Mouse (Mus musculus) mature B cell (primary cell): ENCODE measurements around the gene Bclaf3.
"Not testable (repeated sequence)": the region's sequence is repeated elsewhere in the genome, so short reads cannot be mapped to it uniquely, and the experiment has no call there.

Source experiments
- in situ Hi-C: fragments of 300-500 bp; cut with MboI; formaldehyde crosslinking; loops from 2 replicates; pipeline ENCODE4 v1.14.3; 2019

Bclaf3 gene

DNA sequence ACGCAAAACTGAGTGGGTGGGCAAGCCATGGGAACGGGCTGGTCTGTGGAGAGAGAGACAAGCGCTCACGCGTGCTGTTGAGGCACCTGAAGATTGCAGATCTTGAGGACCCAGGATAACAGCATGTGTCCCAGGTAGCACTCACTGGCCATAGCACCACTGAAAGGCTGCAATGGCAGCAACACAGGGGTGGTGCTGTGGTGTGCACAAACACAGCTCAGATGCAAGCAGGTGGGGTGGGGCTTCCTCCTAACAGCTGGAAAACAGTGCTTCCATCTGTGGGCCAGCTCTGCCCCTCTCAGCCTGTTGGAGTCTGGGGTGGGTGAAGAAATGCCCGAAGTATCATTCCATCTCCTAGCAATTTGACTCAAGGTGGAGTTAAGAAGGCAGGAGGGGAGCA, at the start of gene Bclaf3:
Gene Bclaf3, plus strand, starts transcription at position 301 of the 400 bp plus-strand sequence.
- in situ Hi-C loops = no loop called here

DNA sequence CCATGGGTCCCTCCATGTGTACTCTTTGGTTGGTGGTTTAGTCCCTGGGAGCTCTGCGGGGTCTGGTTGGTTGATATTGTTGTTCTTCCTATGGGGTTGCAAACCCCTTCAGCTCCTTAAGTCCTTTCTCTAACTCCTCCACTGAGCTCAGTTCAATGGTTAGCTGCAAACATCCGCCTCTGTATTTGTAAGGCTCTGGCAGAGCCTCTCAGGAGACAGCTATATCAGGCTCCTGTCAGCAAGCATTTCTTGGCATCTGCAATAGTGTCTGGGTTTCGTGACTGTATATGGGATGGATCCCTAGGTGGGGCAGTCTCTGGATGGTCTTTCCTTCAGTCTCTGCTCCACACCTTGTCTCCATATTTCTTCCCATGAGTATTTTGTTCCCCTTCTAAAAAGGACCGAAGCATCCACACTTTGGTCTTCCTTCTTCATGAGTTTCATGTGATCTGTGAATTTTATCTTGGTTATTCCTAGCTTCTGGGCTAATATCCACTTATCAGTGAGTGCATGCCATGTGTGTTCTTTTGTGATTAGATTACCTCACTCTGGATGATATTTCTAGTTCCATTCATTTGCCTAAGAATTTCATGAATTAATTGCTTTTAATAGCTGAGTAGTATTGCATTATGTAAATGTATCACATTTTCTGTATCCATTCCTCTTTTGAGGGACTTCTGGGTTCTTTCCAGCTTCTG, 48.1 kb upstream of the Bclaf3 start:
- in situ Hi-C loops = not testable (repeated sequence)

DNA sequence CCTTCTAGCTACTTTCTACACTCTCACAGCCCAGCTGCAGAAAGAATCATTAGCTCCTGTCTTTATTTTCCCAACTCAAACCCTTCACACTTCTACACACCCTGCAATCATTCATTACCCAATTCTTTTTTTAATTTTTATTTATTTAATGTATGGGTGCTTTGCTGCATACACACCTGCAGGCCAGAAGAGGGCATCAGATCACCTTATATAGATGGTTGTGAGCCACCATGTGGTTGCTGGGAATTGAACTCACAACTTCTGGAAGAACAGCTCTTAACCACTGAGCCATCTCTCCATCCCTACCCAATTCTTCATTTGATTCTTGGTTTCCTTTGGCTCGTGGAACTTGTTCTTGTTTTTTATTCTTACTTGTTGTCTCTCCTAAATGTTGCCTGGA, 42.2 kb upstream of the Bclaf3 start:
- in situ Hi-C loops = no loop called here

DNA sequence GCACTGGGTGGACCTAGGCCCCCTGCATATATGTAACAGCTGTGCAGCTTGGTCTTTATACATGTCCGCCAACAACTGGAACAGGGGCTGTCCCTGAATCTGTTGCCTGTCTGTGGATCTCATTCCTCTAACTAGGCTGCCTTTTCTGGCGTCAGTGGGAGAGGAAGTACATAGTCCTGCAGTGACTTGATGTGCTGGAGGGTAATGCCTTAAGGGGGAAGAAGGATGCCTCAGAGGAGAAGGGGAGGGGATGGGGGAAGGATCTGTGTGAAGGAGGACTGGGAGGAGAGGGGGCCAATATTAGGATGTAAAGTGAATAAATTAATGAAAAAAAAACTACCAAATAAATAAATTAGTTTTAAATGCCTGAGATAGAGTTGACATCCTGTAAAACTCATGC, 23.3 kb upstream of the Bclaf3 start:
- in situ Hi-C loops = no loop called here

DNA sequence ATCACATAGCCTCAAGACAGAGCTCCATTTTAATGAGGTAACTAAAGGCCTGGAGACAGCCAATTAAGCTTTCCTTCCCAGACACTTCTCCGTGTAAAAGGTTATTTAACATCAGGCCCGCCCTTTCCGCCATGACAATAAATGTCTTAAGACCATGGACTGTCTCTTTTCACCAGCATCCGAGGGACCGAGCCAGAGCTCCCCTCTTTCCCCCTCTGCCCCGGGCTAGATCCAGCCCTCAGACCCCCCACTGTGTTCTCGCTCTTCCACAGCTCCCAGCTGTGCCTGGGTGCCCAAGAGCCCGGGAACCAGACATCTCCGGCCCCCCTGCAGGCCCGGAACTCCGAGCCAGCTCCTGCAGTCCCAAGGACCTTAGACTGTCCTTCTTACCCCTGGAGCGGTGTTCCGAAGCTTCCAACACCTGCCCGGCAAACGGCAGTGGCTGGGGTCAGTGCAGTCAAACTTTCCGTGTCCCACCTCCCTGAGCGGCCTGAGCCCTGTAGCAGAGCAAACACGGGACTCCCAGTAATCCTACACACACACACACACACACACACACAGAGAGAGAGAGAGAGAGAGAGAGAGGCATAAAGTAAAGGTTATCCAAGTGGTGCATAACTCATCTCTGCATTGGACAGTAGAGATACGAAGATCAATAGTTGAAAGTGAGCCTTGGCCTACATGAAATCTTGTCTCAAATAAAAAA, 18.0 kb upstream of the Bclaf3 start:
- in situ Hi-C loops = no loop called here

DNA sequence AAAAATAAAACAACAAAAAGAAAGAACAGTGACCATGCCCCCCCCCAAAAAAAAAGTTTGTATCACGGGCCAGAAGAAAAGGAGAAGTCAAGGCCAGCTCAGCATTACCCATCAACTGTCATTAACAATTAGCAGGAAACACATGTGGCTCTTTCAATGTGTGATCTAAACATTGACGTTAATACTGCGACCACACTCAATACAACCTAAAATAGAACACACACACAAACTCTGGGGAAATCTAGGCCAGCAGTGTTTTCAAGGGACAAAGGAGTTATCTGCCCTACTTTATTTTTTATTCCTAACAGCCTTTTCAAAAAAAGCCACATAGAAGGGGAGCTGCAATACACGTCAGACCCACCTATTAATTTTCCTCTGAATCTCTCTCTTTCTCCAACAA, 17.4 kb upstream of the Bclaf3 start:
- in situ Hi-C loops = no loop called here

DNA sequence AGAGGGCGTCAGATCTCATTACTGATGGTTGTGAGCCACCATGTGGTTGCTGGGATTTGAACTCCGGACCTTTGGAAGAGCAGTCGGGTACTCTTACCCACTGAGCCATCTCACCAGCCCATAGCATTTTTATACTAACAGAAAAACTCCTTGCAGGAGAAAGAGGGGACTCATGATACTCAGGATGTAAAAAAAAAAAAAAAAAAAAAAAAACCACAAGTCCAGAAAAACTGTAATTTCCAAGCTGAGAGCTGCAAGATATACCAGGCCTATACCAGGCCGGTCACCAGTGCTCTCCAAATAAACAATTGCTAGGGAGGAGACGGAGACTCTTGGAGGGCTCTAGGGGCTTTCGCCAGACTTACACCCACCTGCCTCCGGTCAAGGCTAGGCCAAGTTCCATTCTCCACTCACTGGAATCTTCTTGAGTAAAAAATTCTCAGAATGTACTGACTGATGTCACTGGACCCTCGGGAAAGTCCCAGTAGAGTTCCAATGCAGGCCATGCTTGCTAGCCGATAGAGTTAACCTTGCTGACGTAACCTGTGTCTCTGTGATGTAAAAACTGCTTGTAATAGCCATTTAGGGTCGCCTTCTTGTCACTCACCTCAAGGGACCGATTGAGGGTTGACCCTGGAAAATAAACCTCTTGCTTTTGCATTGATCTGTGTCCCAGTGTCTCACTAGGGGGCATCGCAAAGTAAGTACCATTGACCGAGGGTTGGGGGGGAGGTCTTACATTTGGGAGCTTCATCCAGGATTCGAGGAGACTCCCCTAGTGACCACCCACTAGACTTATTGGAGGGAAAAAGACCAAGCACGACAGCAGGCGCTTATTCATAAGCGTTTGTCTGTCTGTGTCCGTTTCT, 16.4 kb upstream of the Bclaf3 start:
- in situ Hi-C loops = no loop called here

DNA sequence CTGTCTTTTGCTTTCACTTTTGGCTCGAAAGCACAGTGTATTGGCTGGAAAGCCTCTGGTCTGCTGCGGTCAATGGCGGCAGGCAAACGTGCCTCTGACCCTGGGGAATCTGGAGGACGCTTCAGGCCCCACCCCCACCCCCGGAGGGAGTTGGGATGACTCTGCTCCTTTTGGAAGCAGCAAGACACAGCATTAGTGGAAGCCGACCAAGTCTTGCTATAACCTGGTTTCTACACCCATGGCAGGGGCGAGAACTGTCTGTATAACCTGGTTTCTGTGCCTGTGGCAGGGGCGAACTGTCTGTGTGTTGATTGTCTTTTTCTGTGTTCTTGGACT, 15.8 kb upstream of the Bclaf3 start:
- in situ Hi-C loops = no loop called here

DNA sequence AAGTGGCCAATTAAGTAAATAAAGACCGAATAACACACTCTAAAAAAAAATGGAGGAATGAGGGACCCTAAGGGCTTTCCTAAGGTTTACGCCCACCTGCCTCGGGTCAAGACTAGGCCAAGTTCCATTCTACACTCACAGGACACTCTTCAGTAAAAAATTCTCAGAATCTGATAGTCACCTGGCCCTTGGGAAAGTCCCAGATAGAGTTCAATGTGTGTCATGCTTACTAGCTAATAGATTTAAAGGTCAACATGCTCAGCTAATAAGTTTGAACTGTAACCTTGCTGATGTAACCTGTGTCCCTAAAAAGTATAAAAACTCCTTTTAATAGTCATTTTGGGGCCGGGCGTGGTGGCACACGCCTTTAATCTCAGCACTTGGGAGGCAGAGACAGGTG, 10.9 kb upstream of the Bclaf3 start:
- in situ Hi-C loops = no loop called here

DNA sequence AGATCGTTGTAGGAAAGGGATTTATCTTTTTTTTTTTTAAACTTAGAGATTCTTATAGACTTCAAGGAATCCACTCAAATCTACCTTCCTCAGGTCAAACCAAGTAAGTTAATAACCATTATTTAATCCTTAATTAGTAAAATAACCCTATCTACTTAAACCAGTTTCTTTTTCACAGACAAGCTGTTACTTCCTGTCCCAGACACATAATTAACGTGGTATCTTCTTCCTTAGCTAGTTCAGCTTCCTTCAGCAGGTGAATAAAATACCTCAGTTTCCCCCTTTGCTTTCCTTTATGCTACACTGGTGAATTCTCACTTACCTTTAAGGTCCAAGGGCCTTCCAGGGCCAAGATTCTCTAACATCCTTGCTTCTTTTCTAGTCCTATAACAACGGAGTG, 4.7 kb upstream of the Bclaf3 start:
- in situ Hi-C loops = no loop called here

DNA sequence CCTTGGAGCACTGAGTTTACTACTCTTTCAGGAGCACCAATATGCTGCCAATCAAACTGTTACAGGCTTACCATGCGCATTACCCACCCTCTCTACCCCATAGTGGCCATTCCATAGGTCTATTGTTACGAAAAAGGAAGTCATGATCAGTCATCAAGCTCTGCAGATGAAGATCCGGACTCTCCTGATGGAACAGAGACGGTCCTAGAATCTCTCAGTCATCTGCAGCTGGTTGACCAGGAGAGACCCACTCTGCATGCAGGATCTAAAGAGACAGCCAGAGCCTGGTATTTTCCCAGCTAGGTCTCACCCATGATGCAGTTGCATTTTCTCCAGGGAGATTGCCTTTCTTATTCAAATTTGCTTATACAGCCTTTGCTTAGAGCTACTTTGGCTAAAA, 3.8 kb upstream of the Bclaf3 start:
- in situ Hi-C loops = no loop called here

DNA sequence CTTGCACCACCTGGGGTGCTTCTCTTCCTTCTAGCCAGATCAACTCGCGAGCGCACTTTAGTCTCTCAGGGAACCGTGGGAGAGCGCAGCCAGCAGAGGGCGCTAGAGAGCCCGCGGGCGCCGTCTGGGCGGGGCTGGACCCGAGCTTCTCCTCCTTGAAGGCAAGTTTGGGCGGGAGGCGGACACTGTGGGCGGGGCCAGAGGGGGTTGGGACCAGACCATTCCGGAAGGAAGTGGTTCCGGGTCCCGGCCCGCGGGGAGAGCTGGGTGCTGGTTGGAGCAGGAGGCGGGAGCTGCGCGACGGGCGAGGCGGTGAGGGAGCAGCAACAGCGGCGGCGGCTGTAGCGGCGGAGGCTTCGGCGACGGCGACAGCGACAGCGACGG, 5.9 kb downstream of the Bclaf3 start:
- in situ Hi-C loops = no loop called here

DNA sequence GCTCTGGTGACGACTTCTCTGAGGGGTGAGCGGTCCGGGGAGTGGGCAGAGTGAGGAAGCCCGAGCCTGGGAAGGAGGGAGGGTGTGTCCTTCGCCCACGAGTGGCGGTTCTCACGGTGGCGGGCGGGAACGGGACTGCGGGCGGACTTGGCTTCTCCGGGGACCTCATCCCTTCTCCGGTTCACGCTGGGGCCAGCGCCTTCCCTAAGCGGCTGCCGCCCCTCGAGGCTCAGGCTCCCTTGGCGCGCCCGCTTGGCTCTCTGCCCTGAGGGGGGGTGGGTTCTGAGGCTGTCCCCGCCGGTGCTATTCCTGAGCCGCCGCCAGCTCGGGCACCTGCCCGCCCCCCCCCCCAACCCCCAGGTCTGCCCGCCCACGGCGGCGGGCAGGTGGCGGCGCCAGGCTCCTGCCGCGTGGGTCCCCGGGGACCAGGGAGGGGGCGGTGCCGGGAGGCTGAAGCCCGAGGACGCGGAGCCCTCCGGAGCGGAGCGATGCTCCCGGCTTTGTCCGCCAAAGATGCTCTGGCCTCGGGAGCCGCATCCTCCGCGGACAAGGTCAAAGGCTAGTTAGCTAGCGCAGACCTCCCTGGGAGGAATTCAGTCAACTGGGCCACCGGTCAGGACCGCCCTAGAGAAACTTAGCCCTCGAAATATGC, 6.4 kb downstream of the Bclaf3 start:
- in situ Hi-C loops = no loop called here

DNA sequence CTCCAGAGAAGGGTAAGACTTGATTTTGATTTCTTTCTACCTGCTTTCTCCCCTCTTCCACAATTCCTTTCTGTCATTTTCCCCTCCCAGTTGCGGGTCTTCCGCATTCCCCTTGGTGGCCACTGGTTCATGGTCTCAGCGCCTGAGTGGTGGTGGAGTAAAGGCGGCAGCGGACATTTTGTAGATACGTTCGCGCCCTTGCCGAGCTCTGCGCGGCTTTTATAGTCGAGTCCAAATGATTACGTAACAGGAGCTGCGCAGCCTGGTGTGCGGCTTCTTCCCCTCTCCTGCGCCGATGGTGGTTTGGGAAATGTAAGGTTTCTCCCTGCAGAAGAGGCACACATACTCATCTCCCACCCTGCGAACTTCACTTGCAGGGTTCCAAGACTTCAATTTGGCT, 15.4 kb downstream of the Bclaf3 start:
- in situ Hi-C loops = no loop called here

DNA sequence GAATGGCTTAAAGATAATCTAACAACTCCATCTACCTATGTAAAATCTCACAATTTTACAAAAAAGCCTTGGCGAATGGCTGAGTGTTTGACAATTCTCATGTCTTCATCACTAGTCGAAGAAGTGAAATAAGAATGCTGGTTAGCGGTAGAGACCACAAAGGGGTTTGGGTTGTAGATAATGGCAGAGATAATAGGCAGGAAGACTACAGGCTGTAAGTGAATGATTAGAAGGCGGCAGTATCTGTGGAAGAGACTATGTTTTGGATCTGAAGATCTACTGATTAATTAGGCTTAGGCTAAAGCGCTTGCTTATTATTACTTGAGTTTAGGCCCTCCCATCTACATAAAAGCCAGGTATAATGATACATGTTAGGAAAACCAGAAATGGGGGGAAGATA, 20.6 kb downstream of the Bclaf3 start:
- in situ Hi-C loops = no loop called here

DNA sequence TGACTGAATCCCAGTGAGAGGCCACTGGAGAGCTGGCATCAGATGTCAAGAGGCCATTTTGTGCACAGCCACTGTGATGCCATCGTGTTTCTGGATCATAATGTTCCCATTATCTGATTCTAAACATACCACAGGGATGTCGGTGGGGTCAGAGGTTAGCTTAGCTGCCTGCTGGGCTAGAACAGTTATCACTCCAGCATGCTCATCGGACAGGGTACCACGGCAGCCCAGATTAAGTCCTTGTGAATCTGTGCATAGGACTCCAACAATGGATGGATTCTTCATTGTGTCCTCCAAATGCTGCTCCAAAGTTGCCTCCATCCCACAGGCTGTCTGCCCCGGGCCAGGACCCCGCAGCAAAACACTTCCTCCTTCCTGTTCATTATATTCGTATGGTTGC, 58.2 kb downstream of the Bclaf3 start:
- in situ Hi-C loops = not testable (repeated sequence)

DNA sequence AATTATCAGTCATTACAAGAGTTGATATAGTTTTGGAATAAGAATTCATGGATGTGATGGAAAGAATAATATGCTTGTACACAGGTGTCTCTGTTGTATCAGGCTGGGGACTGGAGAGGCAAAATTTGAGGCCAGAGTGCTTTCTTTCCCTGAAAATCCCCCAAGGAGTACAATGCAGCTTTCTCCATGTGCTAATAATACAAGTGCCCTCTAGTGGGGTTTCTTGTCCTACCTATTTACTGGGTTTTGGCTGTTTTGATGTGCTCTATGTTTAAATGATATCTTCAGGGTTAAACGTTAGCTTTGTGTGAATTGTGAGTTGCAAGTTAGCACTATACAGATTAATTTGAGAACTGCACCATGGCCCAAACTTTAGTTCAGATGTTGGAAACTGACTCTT, 65.1 kb downstream of the Bclaf3 start:
- in situ Hi-C loops = no loop called here

DNA sequence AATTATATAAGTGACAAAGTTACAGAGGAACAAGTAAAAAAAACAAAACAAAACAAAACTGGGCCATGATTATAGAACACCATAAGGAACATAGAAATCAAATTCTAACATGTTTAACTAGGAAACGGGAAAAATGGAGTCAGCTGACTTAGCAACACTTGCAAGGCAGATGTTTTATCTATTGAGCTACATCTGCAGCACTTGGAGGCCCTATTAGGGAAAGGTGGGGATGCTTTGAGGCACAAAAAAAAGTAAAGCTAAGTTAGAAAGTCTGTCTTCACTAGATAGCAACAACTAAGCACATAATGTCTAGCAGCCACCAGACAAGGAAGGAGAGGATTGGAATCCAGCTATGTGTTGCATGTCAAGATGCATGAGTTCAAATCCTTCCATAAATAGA, 71.0 kb downstream of the Bclaf3 start:
- in situ Hi-C loops = no loop called here

DNA sequence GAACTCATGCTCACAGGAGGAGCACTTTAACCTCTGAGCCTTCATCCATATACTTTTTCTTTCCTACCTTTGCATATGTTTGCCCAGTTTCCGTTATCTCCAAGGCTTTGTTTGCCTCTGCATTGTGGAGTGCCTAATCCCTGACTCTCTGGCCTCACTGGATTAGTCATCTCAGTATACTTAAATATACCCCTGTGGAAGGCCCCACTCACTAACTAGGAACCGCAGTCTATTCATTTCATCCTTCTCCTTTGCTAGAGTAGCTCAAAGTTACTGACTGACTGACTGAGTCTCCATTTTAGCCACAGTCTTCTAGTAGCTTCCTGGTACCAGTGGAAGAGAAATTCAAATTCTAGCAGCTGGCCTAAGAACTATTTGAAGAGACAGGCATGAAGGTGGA, 78.3 kb downstream of the Bclaf3 start:
- in situ Hi-C loops = no loop called here

DNA sequence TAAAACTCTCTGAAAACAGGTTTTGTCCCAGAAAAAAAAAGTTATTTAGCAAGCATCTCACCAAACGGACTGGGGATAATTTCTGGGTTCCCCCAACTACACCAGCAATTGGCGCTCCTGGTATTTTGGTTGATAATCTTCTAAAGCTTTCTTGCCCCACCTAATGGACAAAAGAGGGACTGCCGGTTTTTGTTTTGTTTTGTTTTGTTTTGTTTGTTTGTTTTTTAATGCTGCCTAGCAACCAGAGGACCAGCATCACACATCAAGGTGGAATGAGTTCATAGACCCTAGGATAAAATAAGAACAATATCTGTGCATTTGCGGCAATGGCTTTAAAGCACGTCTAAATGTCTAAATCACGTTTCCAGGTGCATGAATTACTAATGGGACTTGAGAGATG, 80.4 kb downstream of the Bclaf3 start:
- in situ Hi-C loops = no loop called here

DNA sequence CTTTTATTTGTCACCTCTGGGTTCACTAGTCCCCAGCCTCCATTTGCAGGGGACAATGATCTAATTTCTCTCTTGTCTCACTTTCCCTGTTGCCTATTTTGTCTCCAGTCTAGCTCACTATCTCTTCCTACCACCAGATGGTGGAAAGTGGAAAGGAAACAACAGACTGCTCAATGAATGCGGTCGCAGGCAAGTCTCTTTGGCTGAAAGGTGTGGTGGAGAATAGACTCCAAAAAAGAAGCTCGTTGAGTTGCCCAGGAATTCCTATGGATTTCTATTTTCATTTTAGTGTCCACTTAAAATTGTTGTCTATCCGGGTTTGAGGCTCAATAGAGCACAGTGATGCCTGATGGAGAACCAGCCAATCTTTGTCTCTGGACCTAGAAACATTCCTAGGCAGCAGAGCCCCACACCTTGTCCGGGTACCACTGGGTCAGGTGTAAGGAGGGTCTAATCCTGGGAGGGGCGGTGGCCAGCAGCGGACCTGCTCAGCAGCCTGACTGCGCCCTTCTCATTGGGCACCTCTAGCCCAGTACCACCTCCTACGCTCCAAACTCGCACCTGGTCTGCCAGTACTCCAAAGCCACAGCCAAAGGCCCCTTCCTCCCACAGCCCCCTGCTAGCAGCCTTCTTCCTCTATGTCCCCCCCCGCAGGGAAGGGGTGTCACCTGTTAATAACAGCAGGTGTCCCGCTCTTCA, 99.9 kb downstream of the Bclaf3 start:
- in situ Hi-C loops = loop anchor here (10.0 kb wide), 1 partner anchor 148 kb away; no protein-coding TSS in a partner anchor
